Mouse (Mus musculus) T-helper 1 cell (primary cell): ENCODE data around the gene Cst12.
"Not testable (repeated sequence)": the region's sequence is repeated elsewhere in the genome, so short reads cannot be mapped to it uniquely, and the experiment has no call there.

Experiments used
- in situ Hi-C: fragments of 300-600 bp; cut with MboI, MseI; formaldehyde crosslinking; loops from one replicate; pipeline ENCODE4 v1.15.1; 2025; ENCODE audit warnings: high pct_unique_total_duplicates

Gene Cst12

GRCm38 (mm10) chr2:148789142-148789541 lies at the start of gene Cst12:
Gene Cst12 (plus strand): TSS chr2:148789361.
- in situ Hi-C loops = no loop called here

GRCm38 (mm10) chr2:148743001-148743400 lies 46.2 kb upstream of the Cst12 start:
- in situ Hi-C loops = loop anchor here (5.0 kb wide), 1 partner anchor 76 kb away; no protein-coding TSS in a partner anchor

- in situ Hi-C loops = loop anchor here (5.0 kb wide), 1 partner anchor 77 kb away; no protein-coding TSS in a partner anchor
These were observed 45.2 kb upstream of the Cst12 start for GRCm38 (mm10) chr2:148743846-148744407.

DNA sequence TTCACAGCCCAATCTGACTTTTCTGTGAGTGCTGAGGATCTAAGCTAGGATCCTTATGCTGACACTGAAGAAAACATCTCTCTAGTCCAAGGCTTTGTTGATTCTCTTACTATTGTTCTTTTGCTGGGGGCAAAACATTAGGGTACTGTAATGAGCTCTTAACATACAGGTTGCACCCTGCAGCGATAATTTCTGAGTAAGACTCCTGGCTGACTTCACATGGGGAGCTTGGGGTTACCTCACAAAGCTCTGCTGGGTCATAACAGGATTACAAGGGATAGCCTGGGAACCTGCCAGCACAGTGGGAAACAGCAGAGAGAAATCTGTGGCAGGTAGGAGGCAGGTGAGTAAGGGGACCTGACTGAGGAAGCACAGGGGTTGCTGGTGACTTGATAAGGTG lies 39.1 kb upstream of the Cst12 start, which contains the start of gene Cstl1:
Gene Cstl1 (plus strand): TSS at position 301 of the 400 bp plus-strand sequence.
- in situ Hi-C loops = loop anchor here (10.0 kb wide), 2 partner anchors 155 to 195 kb away; no protein-coding TSS in a partner anchor

DNA sequence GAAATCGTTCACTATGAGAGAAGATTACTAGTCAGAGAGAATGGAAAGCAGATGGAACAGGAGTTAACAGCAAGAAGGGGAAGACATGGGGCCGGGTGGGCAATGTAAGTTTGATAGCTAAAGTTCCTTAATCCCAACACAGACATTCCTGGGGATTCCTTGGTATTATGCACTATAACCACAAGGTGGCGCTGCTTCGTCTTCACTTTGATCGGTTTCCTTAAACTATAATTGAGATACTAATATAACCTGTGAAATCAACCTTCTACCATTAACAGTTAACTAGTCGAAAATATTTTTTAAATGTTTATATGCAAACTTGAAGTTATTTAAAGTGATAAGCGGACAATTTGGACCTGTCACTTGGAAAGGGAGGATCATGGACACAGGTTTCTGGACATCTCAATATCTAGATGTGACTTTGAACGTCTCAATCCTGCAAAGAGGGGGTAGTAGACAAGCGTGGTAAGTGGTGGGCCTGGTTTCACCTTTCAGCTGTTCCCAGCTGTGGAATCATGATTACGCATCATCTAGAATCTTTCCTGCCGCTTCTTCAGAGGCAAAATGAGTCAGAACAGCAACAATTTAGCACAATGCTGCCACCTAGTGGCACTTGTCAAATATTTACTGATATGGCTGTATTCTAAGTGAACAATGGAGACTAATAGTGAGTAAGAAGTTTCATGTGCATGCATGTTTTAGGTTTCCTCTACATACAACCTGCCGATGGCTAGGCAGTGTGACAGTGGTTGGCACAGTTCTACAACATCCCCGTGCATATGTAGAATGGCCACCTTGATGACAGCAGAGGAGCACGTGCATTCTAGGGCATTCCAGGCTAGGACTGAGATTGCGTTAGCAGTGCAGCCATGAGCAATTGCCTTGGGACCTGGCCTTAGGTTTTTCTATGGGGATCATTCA lies 37.0 kb upstream of the Cst12 start:
- in situ Hi-C loops = loop anchor here (10.0 kb wide), 2 partner anchors 153 to 197 kb away; no protein-coding TSS in a partner anchor

GRCm38 (mm10) chr2:148754310-148754846 lies 34.8 kb upstream of the Cst12 start:
- in situ Hi-C loops = loop anchor here (10.0 kb wide), 2 partner anchors 150 to 200 kb away; no protein-coding TSS in a partner anchor

DNA sequence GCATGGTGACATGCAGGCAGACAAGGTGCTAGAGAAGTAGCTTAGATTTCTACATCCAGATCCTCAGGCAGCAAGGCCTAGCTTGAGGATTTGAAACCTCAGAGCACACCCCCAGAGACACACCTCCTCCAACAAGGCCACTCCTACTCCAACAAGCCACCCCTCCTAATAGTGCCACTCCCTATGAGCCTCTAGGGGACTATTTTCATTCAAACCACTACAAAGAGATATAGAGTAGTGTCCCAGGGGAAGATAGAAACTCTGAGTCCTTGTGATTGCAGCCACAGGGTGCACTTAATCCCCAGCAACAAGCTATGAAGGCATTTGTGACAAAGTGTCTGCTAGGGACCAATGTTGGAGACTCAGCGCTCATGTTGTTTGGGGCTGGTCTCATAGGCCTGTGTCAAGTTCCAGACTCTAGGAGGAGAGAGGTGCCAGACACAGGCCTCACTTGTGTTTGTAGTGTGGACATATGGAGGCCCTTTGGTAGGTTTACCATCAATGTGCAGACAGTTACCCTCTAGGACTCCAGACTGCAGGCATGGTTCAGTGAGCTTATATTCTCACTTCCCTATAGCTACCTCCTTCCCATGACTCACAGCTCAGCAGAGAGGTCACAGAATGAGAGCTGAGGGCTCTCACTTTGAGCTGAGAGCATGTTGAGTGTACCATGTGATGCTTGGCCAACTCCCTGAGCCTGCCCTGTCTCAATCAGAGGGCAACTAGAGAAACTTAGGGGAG lies 25.3 kb upstream of the Cst12 start:
- in situ Hi-C loops = no loop called here

DNA sequence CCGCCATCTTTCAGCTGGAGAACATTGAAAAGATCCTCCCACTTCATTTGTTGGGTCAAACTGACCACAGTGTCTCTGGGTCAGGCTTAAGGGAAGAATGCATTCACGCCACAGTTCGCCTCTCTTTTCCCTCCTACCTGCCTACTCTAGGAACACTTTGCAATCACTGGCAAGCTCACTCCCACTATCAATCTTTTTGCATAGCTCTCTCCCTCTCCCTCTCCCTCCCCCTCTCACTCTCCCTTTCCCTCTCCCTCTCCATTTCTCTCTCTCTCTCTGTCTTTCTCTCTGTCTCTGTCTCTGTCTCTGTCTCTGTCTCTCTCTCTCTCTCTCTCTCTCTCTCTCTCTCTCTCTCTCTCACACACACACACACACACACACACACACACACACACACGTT lies 17.8 kb upstream of the Cst12 start, which contains the start of gene Cst11:
Gene Cst11 (minus strand): TSS at position 101 of the 400 bp plus-strand sequence.
- in situ Hi-C loops = not testable (repeated sequence)

GRCm38 (mm10) chr2:148781709-148782108 lies 7.5 kb upstream of the Cst12 start, which contains the start of gene 8030411F24Rik:
Gene 8030411F24Rik (plus strand): TSS chr2:148782009.
- in situ Hi-C loops = no loop called here

DNA sequence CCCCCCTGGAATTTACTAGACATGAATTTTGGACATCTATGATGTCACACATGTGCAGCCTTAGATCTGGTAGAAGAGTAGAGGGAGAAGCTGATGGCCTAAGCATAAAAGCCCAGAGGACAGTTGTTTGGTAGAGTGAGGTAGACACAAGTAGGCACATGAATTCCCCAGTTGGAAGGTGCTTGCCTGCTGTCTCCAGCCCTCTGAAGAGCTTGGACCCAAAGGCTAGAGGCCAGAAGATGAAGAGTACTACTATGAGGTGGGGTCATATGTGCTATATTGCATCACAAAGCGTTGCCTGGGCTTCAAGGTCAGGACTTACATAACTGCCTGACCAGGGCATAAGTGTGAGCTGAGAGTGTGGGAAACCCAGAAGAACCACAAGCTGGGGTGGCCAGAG lies 9.3 kb downstream of the Cst12 start, which contains the start of gene Cst8:
Gene Cst8 (plus strand): TSS at position 301 of the 400 bp plus-strand sequence.
- in situ Hi-C loops = no loop called here

- in situ Hi-C loops = no loop called here
These were observed 12.3 kb downstream of the Cst12 start for GRCm38 (mm10) chr2:148801491-148801921.

- in situ Hi-C loops = no loop called here
These were observed 17.5 kb downstream of the Cst12 start for GRCm38 (mm10) chr2:148806696-148807095.

DNA sequence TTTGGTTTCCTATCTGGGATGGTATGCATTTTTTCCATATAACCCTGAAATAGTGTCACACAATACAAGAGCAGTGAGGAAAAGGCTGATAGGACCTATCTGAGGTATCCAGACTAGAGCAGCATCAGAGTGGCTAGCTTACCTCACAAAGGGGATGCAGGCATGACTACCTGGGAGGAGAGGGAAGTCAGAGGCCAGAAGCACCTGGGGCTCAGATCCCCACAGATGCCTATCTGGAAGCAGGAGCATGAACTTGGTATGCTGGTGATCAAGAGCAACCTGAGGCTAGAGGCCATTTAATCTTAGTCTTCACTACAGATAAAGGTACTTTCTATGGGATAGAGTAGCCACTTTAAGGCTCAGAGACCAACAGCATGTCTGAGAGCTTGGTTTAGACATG lies 30.7 kb downstream of the Cst12 start, which contains the start of gene Cst13:
Gene Cst13 (plus strand): TSS at position 173 of the 400 bp plus-strand sequence.
- in situ Hi-C loops = no loop called here

DNA sequence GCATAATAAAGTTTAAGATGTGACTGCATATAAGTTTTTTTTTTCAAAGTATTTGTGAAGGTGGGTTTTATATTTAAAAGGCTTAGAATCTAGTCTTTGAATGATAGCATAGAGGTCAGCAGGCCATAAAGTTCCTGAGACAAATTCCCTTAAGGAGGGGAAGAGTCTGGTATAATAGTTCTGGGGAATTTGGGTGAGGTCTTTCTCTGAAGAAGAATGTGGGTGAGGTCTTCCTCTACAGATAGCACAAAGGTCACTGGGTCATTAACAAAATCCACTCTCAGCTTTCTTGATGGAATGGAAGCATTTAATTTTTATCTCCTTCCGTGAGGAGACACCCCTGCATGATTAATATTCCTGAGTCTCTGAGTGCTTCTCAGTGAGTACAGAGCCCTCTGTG lies 36.8 kb downstream of the Cst12 start:
- in situ Hi-C loops = no loop called here

- in situ Hi-C loops = no loop called here
These were observed 45.8 kb downstream of the Cst12 start, which contains the start of gene Cst9 for GRCm38 (mm10) chr2:148834912-148835311. Gene Cst9 (plus strand): TSS chr2:148835147.

- in situ Hi-C loops = no loop called here
These were observed 49.1 kb downstream of the Cst12 start for GRCm38 (mm10) chr2:148838075-148838777.

DNA sequence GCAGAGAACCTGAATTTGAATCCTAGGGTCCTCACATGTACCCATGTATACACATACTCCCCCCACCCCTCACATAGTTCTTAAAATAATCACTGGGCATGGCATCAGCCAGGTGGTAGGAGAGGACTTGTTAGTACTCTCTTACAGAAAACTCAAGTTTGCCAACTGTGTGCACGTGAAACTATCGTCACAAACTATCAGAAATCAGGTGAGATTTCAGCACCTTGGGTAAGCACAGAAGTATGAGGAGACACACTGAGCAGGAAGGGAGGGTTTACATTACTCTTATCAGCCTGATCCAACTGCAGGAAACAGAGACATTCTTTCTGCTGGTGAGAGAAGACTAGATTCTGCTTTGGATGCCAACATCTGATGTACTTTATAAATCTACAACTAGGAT lies 50.1 kb downstream of the Cst12 start:
- in situ Hi-C loops = no loop called here
